Mouse (Mus musculus): ENCODE measurements around the gene Plppr3.

GRCm38 (mm10) chr10:79853392-79853791 lies 21.0 kb downstream of the Plppr3 start:
- no peak for TF ChIP-seq CTCF (IDR thresholded peaks at IDR 0.05; ENCODE audit: borderline replicate concordance, insufficient read depth, low read length)
- TF ChIP-seq POLR2A (IDR thresholded peaks at IDR 0.05; ENCODE audit: low read depth, low read length) = peak; percentile 55; the same call in 1 of the 2 replicates
